Mouse (Mus musculus) embryonic fibroblast, embryonic 13.5 days (primary cell): ENCODE data around the gene Dlg1.
"Not testable (repeated sequence)": the region's sequence is repeated elsewhere in the genome, so short reads cannot be mapped to it uniquely, and the experiment has no call there.

Experiments
- CTCF ChIP-seq: IDR thresholded peaks from 2 replicates; pipeline ENCODE4 v1.5.1; 2011; ENCODE audit warnings: mild to moderate bottlenecking, control low read depth, low read length, moderate library complexity, borderline replicate concordance; ENCODE audit not compliant: insufficient read depth
- POLR2A ChIP-seq: IDR thresholded peaks from 2 replicates; pipeline ENCODE4 v1.6.1; 2011; ENCODE audit warnings: low read depth, mild to moderate bottlenecking, control low read depth, low read length, moderate library complexity

DNA sequence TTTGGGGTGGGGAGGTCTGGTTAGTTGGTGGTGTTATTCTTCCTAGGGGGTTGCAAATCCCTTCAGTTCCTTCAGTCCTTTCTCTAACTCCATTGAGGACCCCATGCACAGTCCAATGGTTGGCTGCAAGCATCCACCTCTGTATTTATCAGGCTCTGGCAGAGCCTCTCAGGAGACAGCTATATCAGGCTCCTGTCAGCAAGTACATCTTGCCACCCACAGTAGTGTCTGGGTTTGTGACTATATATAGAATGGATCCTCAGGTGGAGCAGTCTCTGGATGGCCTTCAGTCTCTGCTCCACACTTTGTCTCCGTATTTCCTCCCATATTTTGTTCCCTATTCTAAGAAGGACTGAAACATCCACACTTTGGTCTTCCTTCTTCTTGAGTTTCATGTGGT lies 67.7 kb downstream of the Dlg1 start:
- TF ChIP-seq CTCF, POLR2A: not testable (repeated sequence)
